Mouse (Mus musculus): ENCODE results near the gene Pgap3. TPM values are rescaled to one million over a fixed set of nuclear protein-coding genes. Genes with fewer than 3 reads are reported as not detected.
"Not testable (repeated sequence)": the region's sequence is repeated elsewhere in the genome, so short reads cannot be mapped to it uniquely, and the experiment has no call there.

The Pgap3 gene
- polyA plus RNA-seq, 1 experiment from 2014 or later = 6.1 TPM

- Histone ChIP-seq H3K27ac (ENCODE audit: low read depth, low read length) (no peak overlapping the region), H3K27me3 (replicated peaks; ENCODE audit: control insufficient read depth, insufficient read depth, low read length) (0 out of 2 replicates have a peak, but pooled peaks cover 7% of the 10 kb centered on the region), H3K4me2 (ENCODE audit: low read length) (no peak overlapping the region), H3K4me1 (ENCODE audit: control insufficient read depth, insufficient read depth, low read length) (peaks cover 1% of the 10 kb centered on the region), H3K36me3 (ENCODE audit: control insufficient read depth, insufficient read depth, low read length) (no peaks in the 10 kb centered on the region), H3K4me3 (ENCODE audit: low read depth, low read length) (no peak overlapping the region), H3K9me3 (replicated peaks; ENCODE audit: control insufficient read depth, low read length) (no peaks in the 10 kb centered on the region), H3K9ac (ENCODE audit: low read length) (no peak overlapping the region)
- 74% methylated on average over 10 of the region's 10 CpGs for WGBS
- no peak for ATAC-seq
- DNase-seq (ENCODE audit: low spot score) = no peak
Observed at GRCm38 (mm10) chr11:98388282-98388681, 12.0 kb downstream of the Pgap3 start.

- no peak overlapping the region for H3K4me2 ChIP-seq (ENCODE audit: low read length)
- H3K9ac ChIP-seq (ENCODE audit: low read length) = no peak overlapping the region
- no peaks in the 10 kb centered on the region for H3K36me3 ChIP-seq (ENCODE audit: control insufficient read depth, insufficient read depth, low read length)
- H3K9me3 ChIP-seq (replicated peaks; ENCODE audit: control insufficient read depth, low read length) = no peaks in the 10 kb centered on the region
- WGBS = 63% methylated on average over 14 of the region's 14 CpGs
- ATAC-seq (no peak), DNase-seq (ENCODE audit: low spot score) (no peak)
- H3K4me3 ChIP-seq (ENCODE audit: low read depth, low read length) = no peak overlapping the region
- 0 out of 2 replicates have a peak, but pooled peaks cover 7% of the 10 kb centered on the region for H3K27me3 ChIP-seq (replicated peaks; ENCODE audit: control insufficient read depth, insufficient read depth, low read length)
- H3K27ac ChIP-seq (ENCODE audit: low read depth, low read length) = no peak overlapping the region
- H3K4me1 ChIP-seq (ENCODE audit: control insufficient read depth, insufficient read depth, low read length) = no peaks in the 10 kb centered on the region
Observed at GRCm38 (mm10) chr11:98387056-98387577, 13.2 kb downstream of the Pgap3 start.

- no peak overlapping the region for H3K4me2 ChIP-seq (ENCODE audit: low read length)
- H3K36me3 ChIP-seq (ENCODE audit: control insufficient read depth, insufficient read depth, low read length) = no peaks in the 10 kb centered on the region
- H3K9ac ChIP-seq (ENCODE audit: low read length) = no peak overlapping the region
- WGBS = 17% methylated on average over 24 of the region's 24 CpGs
- ATAC-seq (no peak), DNase-seq (ENCODE audit: low spot score) (no peak)
- H3K27me3 ChIP-seq (replicated peaks; ENCODE audit: control insufficient read depth, insufficient read depth, low read length) = 0 out of 2 replicates have a peak, but pooled peaks cover 7% of the 10 kb centered on the region
- H3K9me3 ChIP-seq (replicated peaks; ENCODE audit: control insufficient read depth, low read length) = no peaks in the 10 kb centered on the region
- no peaks in the 10 kb centered on the region for H3K4me1 ChIP-seq (ENCODE audit: control insufficient read depth, insufficient read depth, low read length)
- no peak overlapping the region for H3K27ac ChIP-seq (ENCODE audit: low read depth, low read length)
- no peak overlapping the region for H3K4me3 ChIP-seq (ENCODE audit: low read depth, low read length)
Observed at GRCm38 (mm10) chr11:98386596-98386995, 13.7 kb downstream of the Pgap3 start.

GRCm38 (mm10) chr11:98385638-98386585 lies 14.4 kb downstream of the Pgap3 start, which contains the start of gene Pnmt:
Gene Pnmt (plus strand): TSS chr11:98386450.
- Histone ChIP-seq H3K4me2 (ENCODE audit: low read length) (no peak within 1 kb of the TSS), H3K9ac (ENCODE audit: low read length) (no peak within 1 kb of the TSS), H3K27ac (ENCODE audit: low read depth, low read length) (no peak within 1 kb of the TSS), H3K36me3 (ENCODE audit: control insufficient read depth, insufficient read depth, low read length) (peaks cover 1% of the 10 kb centered on the region; the same call in 1 of the 2 replicates), H3K9me3 (replicated peaks; ENCODE audit: control insufficient read depth, low read length) (no peaks in the 10 kb centered on the region), H3K27me3 (replicated peaks; ENCODE audit: control insufficient read depth, insufficient read depth, low read length) (0 out of 2 replicates have a peak, but pooled peaks cover 7% of the 10 kb centered on the region), H3K4me3 (ENCODE audit: low read depth, low read length) (no peak within 1 kb of the TSS), H3K4me1 (ENCODE audit: control insufficient read depth, insufficient read depth, low read length) (no peaks in the 10 kb centered on the region)
- DNase-seq (ENCODE audit: low spot score) (no peak), ATAC-seq (no peak)
- 60% methylated on average over 23 of the region's 25 CpGs for WGBS

GRCm38 (mm10) chr11:98384721-98385637 lies 15.3 kb downstream of the Pgap3 start:
- no peak overlapping the region for H3K9ac ChIP-seq (ENCODE audit: low read length)

GRCm38 (mm10) chr11:98384216-98384615 lies 16.1 kb downstream of the Pgap3 start:
- H3K4me1 ChIP-seq (ENCODE audit: control insufficient read depth, insufficient read depth, low read length) = no peaks in the 10 kb centered on the region
- 0 out of 2 replicates have a peak, but pooled peaks cover 7% of the 10 kb centered on the region for H3K27me3 ChIP-seq (replicated peaks; ENCODE audit: control insufficient read depth, insufficient read depth, low read length)
- H3K4me2 ChIP-seq (ENCODE audit: low read length) = no peak overlapping the region
- DNase-seq (ENCODE audit: low spot score) = no peak
- no peak overlapping the region for H3K4me3 ChIP-seq (ENCODE audit: low read depth, low read length)
- ATAC-seq = no peak
- H3K9ac ChIP-seq (ENCODE audit: low read length) = no peak overlapping the region
- no peaks in the 10 kb centered on the region for H3K9me3 ChIP-seq (replicated peaks; ENCODE audit: control insufficient read depth, low read length)
- no peak overlapping the region for H3K27ac ChIP-seq (ENCODE audit: low read depth, low read length)
- 71% methylated on average over 20 of the region's 20 CpGs for WGBS
- peaks cover 18% of the 10 kb centered on the region for H3K36me3 ChIP-seq (ENCODE audit: control insufficient read depth, insufficient read depth, low read length)

More at GRCm38 (mm10) chr11:98384721-98385637, 15.3 kb downstream of the Pgap3 start:
- 63% methylated on average over 8 of the region's 8 CpGs for WGBS
- no peak overlapping the region for H3K4me2 ChIP-seq (ENCODE audit: low read length)
- no peaks in the 10 kb centered on the region for H3K4me1 ChIP-seq (ENCODE audit: control insufficient read depth, insufficient read depth, low read length)
- ATAC-seq = no peak
- H3K9me3 ChIP-seq (replicated peaks; ENCODE audit: control insufficient read depth, low read length) = no peaks in the 10 kb centered on the region
- H3K27ac ChIP-seq (ENCODE audit: low read depth, low read length) = no peak overlapping the region
- H3K27me3 ChIP-seq (replicated peaks; ENCODE audit: control insufficient read depth, insufficient read depth, low read length) = 0 out of 2 replicates have a peak, but pooled peaks cover 7% of the 10 kb centered on the region
- DNase-seq (ENCODE audit: low spot score) = no peak
- peaks cover 10% of the 10 kb centered on the region; the same call in 1 of the 2 replicates for H3K36me3 ChIP-seq (ENCODE audit: control insufficient read depth, insufficient read depth, low read length)
- H3K4me3 ChIP-seq (ENCODE audit: low read depth, low read length) = no peak overlapping the region

- Histone ChIP-seq H3K4me2 (ENCODE audit: low read length) (no peak within 1 kb of the TSS), H3K4me3 (ENCODE audit: low read depth, low read length) (no peak within 1 kb of the TSS), H3K9me3 (replicated peaks; ENCODE audit: control insufficient read depth, low read length) (no peaks in the 10 kb centered on the region), H3K27ac (ENCODE audit: low read depth, low read length) (no peak within 1 kb of the TSS), H3K27me3 (replicated peaks; ENCODE audit: control insufficient read depth, insufficient read depth, low read length) (0 out of 2 replicates have a peak, but pooled peaks cover 7% of the 10 kb centered on the region), H3K4me1 (ENCODE audit: control insufficient read depth, insufficient read depth, low read length) (no peaks in the 10 kb centered on the region), H3K9ac (ENCODE audit: low read length) (no peak within 1 kb of the TSS), H3K36me3 (ENCODE audit: control insufficient read depth, insufficient read depth, low read length) (peaks cover 25% of the 10 kb centered on the region)
- ATAC-seq = no peak
- no peak for DNase-seq (ENCODE audit: low spot score)
- WGBS = 63% methylated on average over 14 of the region's 14 CpGs
Observed at GRCm38 (mm10) chr11:98383261-98384030, 16.8 kb downstream of the Pgap3 start, which contains the start of gene Tcap. Gene Tcap (plus strand): TSS chr11:98383811.

GRCm38 (mm10) chr11:98382405-98382804 lies 17.9 kb downstream of the Pgap3 start:
- not testable (repeated sequence) for H3K27ac ChIP-seq (ENCODE audit: low read depth, low read length); H3K4me3 ChIP-seq (ENCODE audit: low read depth, low read length); ATAC-seq; H3K4me2 ChIP-seq (ENCODE audit: low read length); H3K9me3 ChIP-seq (replicated peaks; ENCODE audit: control insufficient read depth, low read length); H3K27me3 ChIP-seq (replicated peaks; ENCODE audit: control insufficient read depth, insufficient read depth, low read length); H3K4me1 ChIP-seq (ENCODE audit: control insufficient read depth, insufficient read depth, low read length); DNase-seq (ENCODE audit: low spot score); H3K9ac ChIP-seq (ENCODE audit: low read length)
- WGBS = 44% methylated on average over 2 of the region's 2 CpGs
- peaks cover 36% of the 10 kb centered on the region for H3K36me3 ChIP-seq (ENCODE audit: control insufficient read depth, insufficient read depth, low read length)

Data from forebrain, embryonic 14.5 days (tissue).